In the genomic region with DNA sequence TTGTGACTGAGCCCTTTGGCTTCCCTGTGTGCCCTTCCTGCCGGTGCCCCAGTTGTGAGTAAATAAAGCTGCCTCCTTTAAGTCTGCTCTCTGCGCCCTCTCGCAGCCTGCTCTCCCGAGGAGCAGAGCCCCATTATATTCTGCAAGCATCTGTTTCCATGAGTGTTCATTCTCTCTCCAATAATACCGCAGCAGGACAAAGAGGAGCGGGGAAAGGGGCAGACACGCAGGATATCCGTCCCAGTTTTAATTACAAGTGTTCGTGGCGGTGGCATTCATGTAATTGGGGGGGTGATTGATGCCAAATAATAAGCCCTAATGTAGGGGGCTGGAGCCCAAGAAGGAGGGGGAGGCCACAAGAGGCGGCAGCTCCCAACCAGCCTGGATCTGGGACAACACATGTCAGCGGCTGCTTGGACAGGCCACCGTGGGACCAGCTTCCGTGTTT, we compare ENCODE assay signal across 14 mouse cellular contexts.
DNase-seq lines count a peak whose midpoint lies in the region; ATAC-seq and TF ChIP-seq lines count a peak whose summit lies in the region.
"Had no signal": no experiment of that assay in that cellular context is flagged by ENCODE, and none has a peak within 500 bp of the region (broad histone marks: within the 10 kb centered on the region; RNA-seq: fewer than 3 reads in every experiment).

No protein-coding gene starts in this region.

- TF ChIP-seq CTCF in hindbrain, postnatal 0 days (IDR thresholded peaks at IDR 0.05; ENCODE audit: low read depth), result no peak
- no peak for TF ChIP-seq CTCF in midbrain, postnatal 0 days (IDR thresholded peaks at IDR 0.05)

- DNase-seq in embryonic facial prominence, embryonic 11.5 days (ENCODE audit: low spot score), result no peak
- DNase-seq in hindbrain, postnatal 0 days (ENCODE audit: low spot score), result peak; percentile 53
- DNase-seq in midbrain, postnatal 0 days (ENCODE audit: low spot score), result peak; percentile 45
- DNase-seq in lung, postnatal 14 days, result no peak
- DNase-seq in thymus, postnatal 14 days, result no peak
- no peak for DNase-seq in adrenal gland, adult (ENCODE audit: inconsistent age in 2 of 2, low spot score in 1 of 2)
- DNase-seq: adrenal gland, postnatal 25 days; cerebellum, adult 11 months; embryo, embryonic 11 days; liver, embryonic 13.5 days; lung, postnatal 36 days; spleen, adult 18-20 months had no signal

- 61% methylated on average over 14 of the region's 14 CpGs for WGBS in embryonic facial prominence, embryonic 11.5 days
- 7% methylated on average over 14 of the region's 14 CpGs for WGBS in forebrain, embryonic 13.5 days
- WGBS in hindbrain, postnatal 0 days, result 13% methylated on average over 14 of the region's 14 CpGs
- 28% methylated on average over 14 of the region's 14 CpGs for WGBS in midbrain, postnatal 0 days

- no peak overlapping the region for H3K27ac ChIP-seq in embryonic facial prominence, embryonic 11.5 days (replicated peaks; ENCODE audit: low read depth, low read length)
- peak overlapping the region; percentile 55 for H3K27ac ChIP-seq in forebrain, embryonic 13.5 days
- H3K27ac ChIP-seq in hindbrain, postnatal 0 days, result no peak overlapping the region; the same call in 1 of the 2 replicates
- H3K27ac ChIP-seq in midbrain, postnatal 0 days (ENCODE audit: low read depth, low read length), result no peak overlapping the region
- H3K27ac ChIP-seq: heart, embryonic 10.5 days; liver, embryonic 13.5 days had no signal

- ATAC-seq in embryonic facial prominence, embryonic 11.5 days (replicated peaks; ENCODE audit: insufficient number of reproducible peaks, low FRiP score, low TSS enrichment, low read depth), result 0 out of 2 replicates have a peak, but pooled peaks have one; percentile 29
- peak; percentile 96 for ATAC-seq in forebrain, embryonic 13.5 days
- ATAC-seq in hindbrain, postnatal 0 days, result 0 out of 2 replicates have a peak, but pooled peaks have one; percentile 38
- no peak for ATAC-seq in midbrain, postnatal 0 days (ENCODE audit: low FRiP score)

- H3K9ac ChIP-seq in embryonic facial prominence, embryonic 11.5 days (replicated peaks; ENCODE audit: low read length), result no peak overlapping the region
- peak overlapping the region; percentile 1; the same call in 1 of the 2 replicates for H3K9ac ChIP-seq in forebrain, embryonic 13.5 days
- 0 out of 2 replicates have a peak overlapping the region, but pooled peaks have one; percentile 9 for H3K9ac ChIP-seq in hindbrain, postnatal 0 days (replicated peaks; ENCODE audit: low read length)
- no peak overlapping the region for H3K9ac ChIP-seq in midbrain, postnatal 0 days (replicated peaks; ENCODE audit: low read length, poor library complexity, severe bottlenecking)
- H3K9ac ChIP-seq: liver, embryonic 13.5 days had no signal

- no peaks in the 10 kb centered on the region for H3K36me3 ChIP-seq in embryonic facial prominence, embryonic 11.5 days (replicated peaks; ENCODE audit: control insufficient read depth, insufficient read depth, low read depth, low read length)
- no peaks in the 10 kb centered on the region for H3K36me3 ChIP-seq in forebrain, embryonic 13.5 days (ENCODE audit: poor library complexity, severe bottlenecking)
- no peaks in the 10 kb centered on the region for H3K36me3 ChIP-seq in hindbrain, postnatal 0 days (ENCODE audit: insufficient read depth, low read length)
- no peaks in the 10 kb centered on the region for H3K36me3 ChIP-seq in midbrain, postnatal 0 days (ENCODE audit: insufficient read depth, low read length)
- H3K36me3 ChIP-seq: heart, embryonic 10.5 days; liver, embryonic 13.5 days had no signal

- no peak overlapping the region for H3K4me2 ChIP-seq in embryonic facial prominence, embryonic 11.5 days (ENCODE audit: low read depth, low read length)
- peak overlapping the region; percentile 49 for H3K4me2 ChIP-seq in forebrain, embryonic 13.5 days
- peak overlapping the region; percentile 35 for H3K4me2 ChIP-seq in hindbrain, postnatal 0 days (ENCODE audit: low read depth, low read length)
- H3K4me2 ChIP-seq in midbrain, postnatal 0 days (ENCODE audit: low read depth, low read length, poor library complexity, severe bottlenecking), result 0 out of 2 replicates have a peak overlapping the region, but pooled peaks have one; percentile 6
- H3K4me2 ChIP-seq: liver, embryonic 13.5 days had no signal

- no peaks in the 10 kb centered on the region for H3K27me3 ChIP-seq in embryonic facial prominence, embryonic 11.5 days (ENCODE audit: control insufficient read depth, insufficient read depth, low read length)
- peaks cover 12% of the 10 kb centered on the region; the same call in 1 of the 2 replicates for H3K27me3 ChIP-seq in forebrain, embryonic 13.5 days
- H3K27me3 ChIP-seq in hindbrain, postnatal 0 days (ENCODE audit: insufficient read depth, low read length), result no peaks in the 10 kb centered on the region
- H3K27me3 ChIP-seq in midbrain, postnatal 0 days (ENCODE audit: insufficient read depth, low read length), result no peaks in the 10 kb centered on the region
- H3K27me3 ChIP-seq: liver, embryonic 13.5 days had no signal

- H3K4me3 ChIP-seq in embryonic facial prominence, embryonic 11.5 days (ENCODE audit: low read depth, low read length), result no peak overlapping the region
- H3K4me3 ChIP-seq in forebrain, embryonic 13.5 days, result 0 out of 2 replicates have a peak overlapping the region, but pooled peaks have one; percentile 7
- no peak overlapping the region for H3K4me3 ChIP-seq in hindbrain, postnatal 0 days (ENCODE audit: low read length)
- no peak overlapping the region for H3K4me3 ChIP-seq in midbrain, postnatal 0 days (ENCODE audit: low read depth, low read length)
- H3K4me3 ChIP-seq: heart, embryonic 10.5 days; liver, embryonic 13.5 days had no signal

- no peaks in the 10 kb centered on the region for H3K9me3 ChIP-seq in embryonic facial prominence, embryonic 11.5 days (replicated peaks; ENCODE audit: control insufficient read depth, low read length)
- no peaks in the 10 kb centered on the region for H3K9me3 ChIP-seq in forebrain, embryonic 13.5 days (replicated peaks)
- no peaks in the 10 kb centered on the region for H3K9me3 ChIP-seq in hindbrain, postnatal 0 days (ENCODE audit: low read length)
- no peaks in the 10 kb centered on the region for H3K9me3 ChIP-seq in midbrain, postnatal 0 days (ENCODE audit: low read length)
- H3K9me3 ChIP-seq: heart, embryonic 10.5 days; liver, embryonic 13.5 days had no signal

- H3K4me1 ChIP-seq in embryonic facial prominence, embryonic 11.5 days (ENCODE audit: control insufficient read depth, insufficient read depth, low read length), result no peaks in the 10 kb centered on the region
- H3K4me1 ChIP-seq in forebrain, embryonic 13.5 days, result peaks cover 15% of the 10 kb centered on the region
- H3K4me1 ChIP-seq in hindbrain, postnatal 0 days (ENCODE audit: insufficient read depth, low read length), result peaks cover 10% of the 10 kb centered on the region; the same call in 1 of the 2 replicates
- no peaks in the 10 kb centered on the region for H3K4me1 ChIP-seq in midbrain, postnatal 0 days (ENCODE audit: insufficient read depth, low read length)
- H3K4me1 ChIP-seq: heart, embryonic 10.5 days; liver, embryonic 13.5 days had no signal

Comparison
In these comparisons a context has a peak if more than half of its experiments do, and no peak if none do; other contexts are left out.
1. DNase-seq: peak in hindbrain, postnatal 0 days (single experiment) and midbrain, postnatal 0 days (single experiment); none in embryonic facial prominence, embryonic 11.5 days (single experiment), lung, postnatal 14 days (single experiment), thymus, postnatal 14 days (single experiment) and adrenal gland, adult (0 of 2).
2. H3K9ac ChIP-seq: peak in forebrain, embryonic 13.5 days (single experiment) and hindbrain, postnatal 0 days (single experiment); none in embryonic facial prominence, embryonic 11.5 days (single experiment) and midbrain, postnatal 0 days (single experiment).